Mouse (Mus musculus): ENCODE measurements around the gene Diras2.

DNA sequence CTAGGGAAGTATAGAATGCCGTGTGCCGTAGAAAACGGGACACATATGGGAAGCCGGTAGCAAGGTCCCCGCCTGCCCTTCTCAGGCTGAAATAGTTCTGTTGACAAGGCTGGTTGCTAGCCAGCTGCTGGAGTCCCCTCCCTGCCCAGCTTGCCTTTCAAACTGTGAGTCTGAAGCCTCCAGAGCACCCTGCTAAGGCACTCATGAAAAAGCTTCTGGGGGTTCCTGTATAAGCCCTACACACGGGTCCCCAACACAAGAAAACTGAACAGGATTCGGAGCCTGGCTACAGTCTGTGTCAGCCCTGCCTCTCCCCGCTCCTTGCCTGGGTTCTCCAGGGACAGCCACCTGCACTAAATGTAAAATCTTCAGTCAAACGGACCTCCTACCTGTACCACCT, 2.3 kb downstream of the Diras2 start:
- TF ChIP-seq POLR2A (IDR thresholded peaks at IDR 0.05; ENCODE audit: low read depth, low read length): no peak
- no peak for TF ChIP-seq CTCF (conservative IDR thresholded peaks at IDR 0.05; ENCODE audit: insufficient read depth, insufficient read length, low read depth, low read length)

Measured in kidney, adult 2 months (tissue).